Mouse (Mus musculus) kidney, adult 2 months (tissue): ENCODE results near the gene Bysl.

Experiments
- CTCF ChIP-seq: fragments of 200-500 bp; conservative IDR thresholded peaks from 2 replicates; pipeline ENCODE4 v1.5.1; 2011; ENCODE audit warnings: low read depth, mild to moderate bottlenecking, control low read depth, low read length, moderate library complexity, mixed read lengths; ENCODE audit not compliant: insufficient read depth, insufficient read length
- POLR2A ChIP-seq: fragments of 200-500 bp; IDR thresholded peaks from one replicate; pipeline ENCODE4 v1.6.1; 2011; ENCODE audit warnings: low read depth, low read length, control low read depth

GRCm38 (mm10) chr17:47616119-47616518 is 4.8 kb upstream of the Bysl start:
- TF ChIP-seq CTCF (no peak), POLR2A (no peak)
